Mouse (Mus musculus) midbrain, embryonic 13.5 days (tissue): ENCODE measurements at regions not wholly inside any gene's neighbourhood (a gene's known extent, or its start where the extent isn't known, plus 50 kb on each side); places are given as distances from the start of the nearest gene placed in this dataset.

ENCODE experiments used
- ATAC-seq: fragments of 200-750 bp; cut with Nextera tagmentation; 2 replicates; pipeline ENCODE4 v1.8.0; 2017; ENCODE audit warnings: mild to moderate bottlenecking, moderate TSS enrichment, moderate library complexity
- H3K27ac ChIP-seq: fragments of 300-500 bp; sonication (generic); 2 replicates; pipeline ENCODE4 v1.5.1; 2015; ENCODE audit warnings: inconsistent platforms, mild to moderate bottlenecking, moderate library complexity
- H3K27me3 ChIP-seq: fragments of 300-500 bp; sonication (generic); 2 replicates; pipeline ENCODE4 v1.6.1; 2015; ENCODE audit warnings: mild to moderate bottlenecking, inconsistent platforms
- H3K36me3 ChIP-seq: fragments of 300-500 bp; sonication (generic); 2 replicates; pipeline ENCODE4 v1.6.1; 2015; ENCODE audit warnings: mild to moderate bottlenecking, inconsistent platforms
- H3K4me1 ChIP-seq: fragments of 300-500 bp; sonication (generic); replicated peaks from 2 replicates; pipeline ENCODE4 v1.6.1; 2015; ENCODE audit warnings: inconsistent platforms
- H3K4me2 ChIP-seq: fragments of 300-500 bp; sonication (generic); replicated peaks from 2 replicates; pipeline ENCODE4 v1.6.1; 2015; ENCODE audit warnings: moderate library complexity, mild to moderate bottlenecking, inconsistent platforms
- H3K4me3 ChIP-seq: fragments of 300-500 bp; sonication (generic); replicated peaks from 2 replicates; pipeline ENCODE4 v1.5.1; 2015; ENCODE audit warnings: mild to moderate bottlenecking, inconsistent platforms
- H3K9ac ChIP-seq: fragments of 300-500 bp; sonication (generic); replicated peaks from 2 replicates; pipeline ENCODE4 v1.6.1; 2015; ENCODE audit warnings: mild to moderate bottlenecking, inconsistent platforms
- H3K9me3 ChIP-seq: fragments of 300-500 bp; sonication (generic); 2 replicates; pipeline ENCODE4 v1.6.1; 2016; ENCODE audit warnings: mild to moderate bottlenecking, inconsistent platforms
- WGBS: fragments of 180-500 bp; shearing (Covaris S2); methylation state at CpG from one replicate; pipeline ENCODE4 v1.1.7; 2015; 5-methylcytosine and 5-hydroxymethylcytosine counted together

GRCm38 (mm10) chr12:98023655-98024054, 235.6 kb downstream of the Galc start:
- WGBS, result 35% methylated on average over 6 of the region's 6 CpGs
- Histone ChIP-seq H3K4me2 (no peak overlapping the region), H3K27me3 (no peaks in the 10 kb centered on the region), H3K9ac (0 out of 2 replicates have a peak overlapping the region, but pooled peaks have one; percentile 14), H3K4me1 (peaks cover 14% of the 10 kb centered on the region), H3K36me3 (no peaks in the 10 kb centered on the region), H3K27ac (peak overlapping the region; percentile 12; the same call in 1 of the 2 replicates), H3K4me3 (no peak overlapping the region), H3K9me3 (no peaks in the 10 kb centered on the region)
- ATAC-seq, result peak; percentile 78

GRCm38 (mm10) chr12:98014607-98015278, 244.5 kb downstream of the Galc start:
- no peaks in the 10 kb centered on the region for H3K27me3 ChIP-seq
- 0 out of 2 replicates have a peak, but pooled peaks cover 3% of the 10 kb centered on the region for H3K4me1 ChIP-seq
- ATAC-seq, result no peak
- no peaks in the 10 kb centered on the region for H3K9me3 ChIP-seq
- WGBS, result 50% methylated on average over 8 of the region's 8 CpGs
- no peak overlapping the region for H3K9ac ChIP-seq
- H3K36me3 ChIP-seq, result no peaks in the 10 kb centered on the region
- H3K27ac ChIP-seq, result no peak overlapping the region
- no peak overlapping the region for H3K4me3 ChIP-seq
- no peak overlapping the region for H3K4me2 ChIP-seq

GRCm38 (mm10) chr12:98009175-98009574, 250.1 kb downstream of the Galc start:
- no peak overlapping the region for H3K4me3 ChIP-seq
- H3K27ac ChIP-seq, result no peak overlapping the region
- H3K27me3 ChIP-seq, result no peaks in the 10 kb centered on the region
- 100% methylated on average over 2 of the region's 2 CpGs for WGBS
- H3K9ac ChIP-seq, result no peak overlapping the region
- H3K9me3 ChIP-seq, result no peaks in the 10 kb centered on the region
- H3K4me1 ChIP-seq, result 0 out of 2 replicates have a peak, but pooled peaks cover 3% of the 10 kb centered on the region
- H3K36me3 ChIP-seq, result no peaks in the 10 kb centered on the region
- no peak for ATAC-seq
- H3K4me2 ChIP-seq, result no peak overlapping the region

GRCm38 (mm10) chr12:98005671-98006469, 253.4 kb downstream of the Galc start:
- no peaks in the 10 kb centered on the region for H3K27me3 ChIP-seq

GRCm38 (mm10) chr12:98002217-98002616, 257.0 kb downstream of the Galc start:
- Histone ChIP-seq H3K9ac (no peak overlapping the region), H3K9me3 (no peaks in the 10 kb centered on the region), H3K4me2 (no peak overlapping the region), H3K36me3 (no peaks in the 10 kb centered on the region), H3K27ac (no peak overlapping the region), H3K4me1 (0 out of 2 replicates have a peak, but pooled peaks cover 3% of the 10 kb centered on the region), H3K4me3 (no peak overlapping the region), H3K27me3 (no peaks in the 10 kb centered on the region)
- WGBS, result 61% methylated on average over 5 of the region's 5 CpGs
- ATAC-seq, result no peak

More at GRCm38 (mm10) chr12:98005671-98006469, 253.4 kb downstream of the Galc start:
- Histone ChIP-seq H3K4me1 (0 out of 2 replicates have a peak, but pooled peaks cover 3% of the 10 kb centered on the region), H3K9me3 (no peaks in the 10 kb centered on the region), H3K4me2 (no peak overlapping the region), H3K36me3 (no peaks in the 10 kb centered on the region), H3K9ac (no peak overlapping the region), H3K4me3 (no peak overlapping the region), H3K27ac (no peak overlapping the region)
- ATAC-seq, result no peak
- 37% methylated on average over 5 of the region's 5 CpGs for WGBS

- no peaks in the 10 kb centered on the region for H3K27me3 ChIP-seq
- H3K36me3 ChIP-seq, result no peaks in the 10 kb centered on the region
- no peak overlapping the region for H3K4me2 ChIP-seq
- ATAC-seq, result no peak
- no peak overlapping the region for H3K27ac ChIP-seq
- H3K4me3 ChIP-seq, result no peak overlapping the region
- H3K9me3 ChIP-seq, result no peaks in the 10 kb centered on the region
- 63% methylated on average over 1 of the region's 1 CpGs for whole genome bisulfite sequencing
- no peaks in the 10 kb centered on the region for H3K4me1 ChIP-seq
- H3K9ac ChIP-seq, result no peak overlapping the region
Measured at GRCm38 (mm10) chr12:97994884-97995283, 264.4 kb downstream of the Galc start.

- Histone ChIP-seq H3K4me2 (no peak overlapping the region), H3K4me1 (no peaks in the 10 kb centered on the region), H3K9ac (no peak overlapping the region), H3K27me3 (no peaks in the 10 kb centered on the region), H3K27ac (no peak overlapping the region), H3K9me3 (no peaks in the 10 kb centered on the region), H3K36me3 (no peaks in the 10 kb centered on the region), H3K4me3 (no peak overlapping the region)
- no peak for ATAC-seq
- WGBS, result 78% methylated on average over 3 of the region's 3 CpGs
Measured at GRCm38 (mm10) chr12:97993937-97994336, 265.3 kb downstream of the Galc start.

- Histone ChIP-seq H3K9ac (no peak overlapping the region), H3K9me3 (no peaks in the 10 kb centered on the region), H3K36me3 (no peaks in the 10 kb centered on the region), H3K27me3 (no peaks in the 10 kb centered on the region), H3K4me1 (peaks cover 3% of the 10 kb centered on the region; the same call in 1 of the 2 replicates), H3K4me2 (no peak overlapping the region), H3K4me3 (no peak overlapping the region), H3K27ac (no peak overlapping the region)
- ATAC-seq, result no peak
- 93% methylated on average over 1 of the region's 1 CpGs for WGBS
Measured at GRCm38 (mm10) chr12:97983390-97983789, 275.9 kb downstream of the Galc start.

GRCm38 (mm10) chr12:97978668-97979067, 280.6 kb downstream of the Galc start:
- no peak overlapping the region for H3K4me2 ChIP-seq
- no peaks in the 10 kb centered on the region for H3K9me3 ChIP-seq
- no peak overlapping the region for H3K9ac ChIP-seq
- 0 out of 2 replicates have a peak, but pooled peaks cover 7% of the 10 kb centered on the region for H3K27me3 ChIP-seq
- ATAC-seq, result peak; percentile 17; the same call in 1 of the 2 replicates
- no peaks in the 10 kb centered on the region for H3K36me3 ChIP-seq
- H3K4me3 ChIP-seq, result no peak overlapping the region
- H3K27ac ChIP-seq, result no peak overlapping the region
- 73% methylated on average over 3 of the region's 3 CpGs for WGBS
- H3K4me1 ChIP-seq, result peaks cover 16% of the 10 kb centered on the region

- peaks cover 16% of the 10 kb centered on the region for H3K4me1 ChIP-seq
- H3K4me2 ChIP-seq, result no peak overlapping the region
- ATAC-seq, result peak; percentile 77
- H3K27ac ChIP-seq, result no peak overlapping the region
- no peaks in the 10 kb centered on the region for H3K9me3 ChIP-seq
- WGBS, result 33% methylated on average over 8 of the region's 8 CpGs
- H3K36me3 ChIP-seq, result no peaks in the 10 kb centered on the region
- H3K9ac ChIP-seq, result no peak overlapping the region
- no peak overlapping the region for H3K4me3 ChIP-seq
- 0 out of 2 replicates have a peak, but pooled peaks cover 7% of the 10 kb centered on the region for H3K27me3 ChIP-seq
Measured at GRCm38 (mm10) chr12:97978178-97978651, 281.0 kb downstream of the Galc start.

GRCm38 (mm10) chr12:97977633-97978032, 281.6 kb downstream of the Galc start:
- H3K27ac ChIP-seq, result no peak overlapping the region; the same call in 1 of the 2 replicates

More at GRCm38 (mm10) chr12:97977633-97978032, 281.6 kb downstream of the Galc start:
- 30% methylated on average over 3 of the region's 3 CpGs for WGBS
- no peak overlapping the region for H3K4me3 ChIP-seq
- H3K27me3 ChIP-seq, result 0 out of 2 replicates have a peak, but pooled peaks cover 7% of the 10 kb centered on the region
- peaks cover 16% of the 10 kb centered on the region for H3K4me1 ChIP-seq
- ATAC-seq, result peak; percentile 54; the same call in 1 of the 2 replicates
- H3K36me3 ChIP-seq, result no peaks in the 10 kb centered on the region
- no peaks in the 10 kb centered on the region for H3K9me3 ChIP-seq
- H3K4me2 ChIP-seq, result no peak overlapping the region
- no peak overlapping the region for H3K9ac ChIP-seq
